Mouse (Mus musculus): Measurements from ENCODE around the gene Fgfr2. TPM values are rescaled to one million over a fixed set of nuclear protein-coding genes. Genes with fewer than 3 reads are reported as not detected.

Fgfr2 gene
- polyA plus RNA-seq, 1 experiment from 2014 or later: 47.9 TPM

DNA sequence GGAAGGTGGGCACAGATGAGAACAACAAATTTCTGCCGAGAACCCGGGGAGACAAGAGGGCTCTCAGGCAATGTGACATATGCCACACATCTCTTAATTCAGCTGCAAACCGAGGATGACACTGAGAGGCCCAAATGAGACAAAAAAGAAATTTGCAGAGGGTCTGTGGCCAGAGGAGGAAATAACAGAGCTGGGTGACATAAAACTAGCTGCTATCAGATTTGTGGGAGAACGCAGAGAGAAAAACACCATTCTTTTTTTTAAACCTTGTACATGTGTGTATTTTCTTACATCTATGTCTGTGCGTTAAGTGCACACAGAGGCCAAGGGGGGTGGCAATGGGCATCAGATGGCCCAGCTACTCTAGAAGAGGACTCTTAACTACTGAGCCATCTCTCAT, 328.0 kb downstream of the Fgfr2 start:
- 93% methylated on average over 5 of the region's 5 CpGs for WGBS
- ATAC-seq: no peak
- peaks cover 12% of the 10 kb centered on the region; the same call in 1 of the 2 replicates for H3K36me3 ChIP-seq (ENCODE audit: poor library complexity, severe bottlenecking)

GRCm38 (mm10) chr7:132793467-132793866, 329.7 kb downstream of the Fgfr2 start:
- H3K27ac ChIP-seq: no peak overlapping the region
- peaks cover 6% of the 10 kb centered on the region; the same call in 1 of the 2 replicates for H3K36me3 ChIP-seq (ENCODE audit: poor library complexity, severe bottlenecking)
- H3K9ac ChIP-seq: no peak overlapping the region
- ATAC-seq: no peak
- WGBS: 66% methylated on average over 6 of the region's 6 CpGs
- H3K9me3 ChIP-seq (replicated peaks): no peaks in the 10 kb centered on the region
- no peaks in the 10 kb centered on the region for H3K27me3 ChIP-seq
- H3K4me3 ChIP-seq: no peak overlapping the region
- H3K4me2 ChIP-seq: no peak overlapping the region
- peaks cover 20% of the 10 kb centered on the region for H3K4me1 ChIP-seq

More for the DNA sequence above, 328.0 kb downstream of the Fgfr2 start:
- Histone ChIP-seq H3K9ac (no peak overlapping the region), H3K27ac (no peak overlapping the region), H3K27me3 (no peaks in the 10 kb centered on the region), H3K4me2 (no peak overlapping the region), H3K4me1 (peaks cover 20% of the 10 kb centered on the region), H3K9me3 (replicated peaks) (no peaks in the 10 kb centered on the region), H3K4me3 (no peak overlapping the region)

- Histone ChIP-seq H3K27me3 (no peaks in the 10 kb centered on the region), H3K4me3 (no peak overlapping the region), H3K9ac (no peak overlapping the region), H3K4me1 (peaks cover 40% of the 10 kb centered on the region), H3K4me2 (no peak overlapping the region), H3K36me3 (ENCODE audit: poor library complexity, severe bottlenecking) (peaks cover under 1% of the 10 kb centered on the region; the same call in 1 of the 2 replicates), H3K9me3 (replicated peaks) (no peaks in the 10 kb centered on the region), H3K27ac (no peak overlapping the region)
- ATAC-seq: no peak
- WGBS: 87% methylated on average over 14 of the region's 14 CpGs
These were observed 332.5 kb downstream of the Fgfr2 start for GRCm38 (mm10) chr7:132790447-132791219.

- no peak for ATAC-seq
- Histone ChIP-seq H3K36me3 (ENCODE audit: poor library complexity, severe bottlenecking) (no peaks in the 10 kb centered on the region), H3K9ac (no peak overlapping the region), H3K27ac (no peak overlapping the region), H3K27me3 (no peaks in the 10 kb centered on the region), H3K9me3 (replicated peaks) (no peaks in the 10 kb centered on the region), H3K4me2 (no peak overlapping the region), H3K4me1 (peaks cover 41% of the 10 kb centered on the region), H3K4me3 (no peak overlapping the region)
- WGBS: 95% methylated on average over 13 of the region's 13 CpGs
These were observed 334.3 kb downstream of the Fgfr2 start for GRCm38 (mm10) chr7:132788826-132789225.

DNA sequence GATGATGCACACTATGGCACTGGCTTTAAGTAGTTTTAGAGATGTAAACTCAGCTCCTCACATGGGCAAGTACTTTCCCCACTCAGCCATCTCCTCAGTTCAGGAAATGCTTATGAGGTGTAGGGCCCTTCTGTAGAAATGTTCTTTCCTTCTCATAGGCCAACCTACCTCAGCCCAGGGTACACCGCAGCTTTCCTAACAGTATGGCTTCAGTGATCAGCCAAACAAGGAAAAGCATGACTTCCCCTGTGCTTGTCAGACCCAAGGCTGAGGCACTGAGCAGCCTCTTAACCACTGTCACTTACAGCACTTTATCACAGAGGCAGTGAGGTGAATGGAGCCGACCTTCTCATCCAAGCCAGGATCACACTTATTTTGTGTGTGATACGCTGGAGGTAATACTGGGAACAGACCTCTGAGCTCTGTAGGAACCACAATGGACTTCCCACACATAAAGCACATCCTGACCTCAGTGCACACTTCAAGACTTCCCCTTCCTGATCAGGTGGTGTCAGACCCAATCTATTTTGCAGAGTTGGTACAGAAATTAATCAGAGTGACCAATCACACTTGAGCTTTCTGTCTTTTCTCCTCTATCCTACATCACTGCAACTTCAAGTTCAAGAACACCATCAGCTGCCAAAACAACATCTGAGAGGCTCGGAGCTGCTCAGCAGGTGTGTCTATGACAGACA, 335.5 kb downstream of the Fgfr2 start:
- no peak overlapping the region for H3K9ac ChIP-seq
- H3K27ac ChIP-seq: no peak overlapping the region
- peaks cover 35% of the 10 kb centered on the region for H3K4me1 ChIP-seq
- H3K36me3 ChIP-seq (ENCODE audit: poor library complexity, severe bottlenecking): no peaks in the 10 kb centered on the region
- H3K4me2 ChIP-seq: no peak overlapping the region
- no peak for ATAC-seq
- H3K27me3 ChIP-seq: no peaks in the 10 kb centered on the region
- 86% methylated on average over 4 of the region's 4 CpGs for WGBS
- H3K9me3 ChIP-seq (replicated peaks): no peaks in the 10 kb centered on the region
- H3K4me3 ChIP-seq: no peak overlapping the region

GRCm38 (mm10) chr7:132787022-132787421, 336.1 kb downstream of the Fgfr2 start:
- H3K9ac ChIP-seq: no peak overlapping the region
- no peak for ATAC-seq
- no peak overlapping the region for H3K4me3 ChIP-seq

DNA sequence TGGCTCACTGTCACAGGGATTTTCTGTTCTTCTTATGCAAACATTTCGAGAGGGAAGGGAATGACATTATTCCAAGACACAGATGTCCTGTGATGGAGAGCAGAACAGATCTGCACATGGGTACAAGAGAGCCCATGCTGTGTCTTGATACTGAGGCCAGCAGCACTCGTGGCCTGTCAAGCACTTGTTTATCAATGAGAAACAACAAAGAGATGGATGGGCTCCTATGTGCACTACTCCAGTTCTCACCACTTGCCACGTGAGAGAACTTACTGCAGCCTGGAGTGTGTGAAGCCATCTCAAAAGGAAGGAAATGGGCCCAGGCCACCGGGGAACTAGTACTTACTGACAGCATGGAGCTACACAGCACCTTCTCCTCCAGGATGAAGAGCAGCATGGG, 336.6 kb downstream of the Fgfr2 start:
- H3K4me3 ChIP-seq: no peak overlapping the region
- no peaks in the 10 kb centered on the region for H3K27me3 ChIP-seq
- no peaks in the 10 kb centered on the region for H3K36me3 ChIP-seq (ENCODE audit: poor library complexity, severe bottlenecking)
- H3K9ac ChIP-seq: no peak overlapping the region
- no peak for ATAC-seq
- H3K27ac ChIP-seq: peak overlapping the region; percentile 5; the same call in 1 of the 2 replicates
- H3K9me3 ChIP-seq (replicated peaks): no peaks in the 10 kb centered on the region
- no peak overlapping the region for H3K4me2 ChIP-seq
- H3K4me1 ChIP-seq: peaks cover 38% of the 10 kb centered on the region
- WGBS: 49% methylated on average over 4 of the region's 4 CpGs

More at GRCm38 (mm10) chr7:132787022-132787421, 336.1 kb downstream of the Fgfr2 start:
- no peaks in the 10 kb centered on the region for H3K27me3 ChIP-seq
- peaks cover 38% of the 10 kb centered on the region for H3K4me1 ChIP-seq
- WGBS: 95% methylated on average over 4 of the region's 4 CpGs
- no peaks in the 10 kb centered on the region for H3K9me3 ChIP-seq (replicated peaks)
- H3K27ac ChIP-seq: no peak overlapping the region
- no peak overlapping the region for H3K4me2 ChIP-seq
- H3K36me3 ChIP-seq (ENCODE audit: poor library complexity, severe bottlenecking): no peaks in the 10 kb centered on the region

GRCm38 (mm10) chr7:132786011-132786410, 337.1 kb downstream of the Fgfr2 start:
- no peak overlapping the region for H3K4me2 ChIP-seq
- no peak for ATAC-seq
- no peak overlapping the region for H3K4me3 ChIP-seq
- 76% methylated on average over 7 of the region's 7 CpGs for WGBS
- no peaks in the 10 kb centered on the region for H3K36me3 ChIP-seq (ENCODE audit: poor library complexity, severe bottlenecking)
- H3K9ac ChIP-seq: no peak overlapping the region
- H3K27ac ChIP-seq: no peak overlapping the region
- no peaks in the 10 kb centered on the region for H3K9me3 ChIP-seq (replicated peaks)
- H3K4me1 ChIP-seq: peaks cover 41% of the 10 kb centered on the region
- no peaks in the 10 kb centered on the region for H3K27me3 ChIP-seq

DNA sequence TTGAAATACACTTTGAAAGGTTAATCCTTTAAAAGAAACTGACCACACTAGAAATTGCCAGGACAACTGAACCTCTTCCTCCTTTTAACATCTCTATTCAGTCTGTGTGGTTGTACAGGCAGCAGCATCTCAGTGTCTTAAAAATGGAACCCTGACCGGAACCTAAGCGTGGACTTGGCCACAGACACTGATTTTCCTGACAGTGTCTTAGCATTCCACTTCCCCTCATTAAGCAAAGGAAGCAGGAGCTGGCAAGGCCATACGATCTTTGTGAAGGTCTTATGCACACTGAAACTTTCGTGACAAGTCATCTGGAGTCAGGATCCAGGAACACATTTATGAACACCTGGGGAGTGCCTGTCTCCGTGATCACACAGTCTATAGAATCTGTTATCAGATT, 339.0 kb downstream of the Fgfr2 start:
- no peak overlapping the region for H3K4me3 ChIP-seq
- no peaks in the 10 kb centered on the region for H3K9me3 ChIP-seq (replicated peaks)
- H3K4me2 ChIP-seq: no peak overlapping the region
- no peaks in the 10 kb centered on the region for H3K27me3 ChIP-seq
- WGBS: 89% methylated on average over 5 of the region's 5 CpGs
- no peak overlapping the region for H3K27ac ChIP-seq
- ATAC-seq: no peak
- H3K9ac ChIP-seq: no peak overlapping the region
- peaks cover 53% of the 10 kb centered on the region for H3K4me1 ChIP-seq
- H3K36me3 ChIP-seq (ENCODE audit: poor library complexity, severe bottlenecking): peaks cover under 1% of the 10 kb centered on the region; the same call in 1 of the 2 replicates

- WGBS: 54% methylated on average over 6 of the region's 6 CpGs
- H3K27ac ChIP-seq: peak overlapping the region; percentile 75
- H3K4me2 ChIP-seq: no peak overlapping the region; the same call in 1 of the 2 replicates
- H3K4me3 ChIP-seq: no peak overlapping the region
- ATAC-seq: no peak
- H3K9ac ChIP-seq: peak overlapping the region; percentile 43; the same call in 1 of the 2 replicates
- H3K9me3 ChIP-seq (replicated peaks): no peaks in the 10 kb centered on the region
- H3K4me1 ChIP-seq: peaks cover 50% of the 10 kb centered on the region
- H3K36me3 ChIP-seq (ENCODE audit: poor library complexity, severe bottlenecking): peaks cover 22% of the 10 kb centered on the region
- no peaks in the 10 kb centered on the region for H3K27me3 ChIP-seq
These were observed 341.3 kb downstream of the Fgfr2 start for GRCm38 (mm10) chr7:132781850-132782249.

- WGBS: 12% methylated on average over 7 of the region's 7 CpGs
- peak; percentile 52; the same call in 1 of the 2 replicates for ATAC-seq
- Histone ChIP-seq H3K9ac (peak overlapping the region; percentile 43; the same call in 1 of the 2 replicates), H3K27me3 (no peaks in the 10 kb centered on the region), H3K4me1 (peaks cover 49% of the 10 kb centered on the region), H3K4me3 (no peak overlapping the region), H3K9me3 (replicated peaks) (no peaks in the 10 kb centered on the region), H3K36me3 (ENCODE audit: poor library complexity, severe bottlenecking) (peaks cover 28% of the 10 kb centered on the region), H3K4me2 (peak overlapping the region; percentile 15; the same call in 1 of the 2 replicates), H3K27ac (peak overlapping the region; percentile 75)
These were observed 341.9 kb downstream of the Fgfr2 start for GRCm38 (mm10) chr7:132781130-132781814.

GRCm38 (mm10) chr7:132780611-132781010, 342.5 kb downstream of the Fgfr2 start:
- Histone ChIP-seq H3K27ac (peak overlapping the region; percentile 75), H3K36me3 (ENCODE audit: poor library complexity, severe bottlenecking) (peaks cover 34% of the 10 kb centered on the region), H3K4me2 (peak overlapping the region; percentile 4; the same call in 1 of the 2 replicates), H3K4me1 (peaks cover 43% of the 10 kb centered on the region), H3K9me3 (replicated peaks) (no peaks in the 10 kb centered on the region), H3K9ac (no peak overlapping the region), H3K4me3 (no peak overlapping the region), H3K27me3 (no peaks in the 10 kb centered on the region)
- ATAC-seq: peak; percentile 70
- 27% methylated on average over 4 of the region's 4 CpGs for WGBS

Measured in forebrain, embryonic 13.5 days (tissue).